Comparison of ENCODE assay signal across 8 mouse cellular contexts in genomic region chr1:87626344-87626743, GRCm38 (mm10). TPM values are rescaled to one million over a fixed set of nuclear protein-coding genes. Genes with fewer than 3 reads are reported as not detected.
A peak's percentile ranks its signal among the peaks of the same experiment; 100 is the strongest.
DNase-seq lines count a peak whose midpoint lies in the region; ATAC-seq and TF ChIP-seq lines count a peak whose summit lies in the region.

No protein-coding gene starts in this region.

- no peaks in the 10 kb centered on the region for H3K4me1 ChIP-seq in midbrain, embryonic 16.5 days (ENCODE audit: control insufficient read depth, insufficient read depth, low read length)

- H3K9ac ChIP-seq in midbrain, embryonic 16.5 days (ENCODE audit: low read depth, low read length), result no peak overlapping the region

- no peak overlapping the region for H3K4me2 ChIP-seq in midbrain, embryonic 16.5 days (ENCODE audit: low read length)

- 67% methylated on average over 2 of the region's 2 CpGs for WGBS in midbrain, embryonic 16.5 days

- no peaks in the 10 kb centered on the region for H3K9me3 ChIP-seq in midbrain, embryonic 16.5 days (replicated peaks; ENCODE audit: control insufficient read depth, low read length, poor library complexity, severe bottlenecking)

- ATAC-seq in midbrain, embryonic 16.5 days, result no peak

- H3K4me3 ChIP-seq in midbrain, embryonic 16.5 days (ENCODE audit: low read depth, low read length), result no peak overlapping the region
- no peak overlapping the region for H3K4me3 ChIP-seq in left cerebral cortex, adult 2 months

- H3K36me3 ChIP-seq in midbrain, embryonic 16.5 days (ENCODE audit: control insufficient read depth, insufficient read depth, low read length), result no peaks in the 10 kb centered on the region

- DNase-seq in CD4-positive helper T cell, adult 2 months (ENCODE audit: low read depth, low spot score), result peak; percentile 96
- peak; percentile 48 to 61 for DNase-seq in adrenal gland, postnatal 36 days
- peak; percentile 27 for DNase-seq in kidney, adult 18-20 months
- peak; percentile 87 for DNase-seq in lung, postnatal 36 days
- peak; percentile 71 to 78 for DNase-seq in thymus, postnatal 10 days (ENCODE audit: low spot score in 2 of 2)
- DNase-seq in testis, postnatal 14 days (ENCODE audit: low spot score), result no peak
- DNase-seq in left cerebral cortex, adult 2 months (ENCODE audit: extremely low spot score in 1 of 2, low spot score in 2 of 2), result no peak

- intact Hi-C loops in left cerebral cortex, adult 2 months (cut with DNase I), result no loop called here

- no peak for TF ChIP-seq CTCF in left cerebral cortex, adult 2 months (IDR thresholded peaks at IDR 0.05)

- H3K27me3 ChIP-seq in midbrain, embryonic 16.5 days (ENCODE audit: control insufficient read depth, insufficient read depth, low read depth, low read length), result no peaks in the 10 kb centered on the region

- no peak overlapping the region for H3K27ac ChIP-seq in midbrain, embryonic 16.5 days (ENCODE audit: low read length)
- H3K27ac ChIP-seq in left cerebral cortex, adult 2 months, result no peak overlapping the region

RNA-seq across cellular contexts. Expression of gene Inpp5d, which starts 6.2 kb away (rescaled TPM):
- 10 to 100 TPM; 16.9 to 22.2 TPM for total RNA-seq in adrenal gland, postnatal 36 days (2021)
- 3.3 and 5.6 TPM in 2 replicates for polyA plus RNA-seq in midbrain, embryonic 16.5 days (2015; fragmentation: Nextera tagmentation; extraction: Ambion mirVana)
- total RNA-seq in left cerebral cortex, adult 2 months (2021), result 10 to 100 TPM; 16.7 to 20.1 TPM

RNA-seq across cellular contexts. Expression of gene Ngef, which starts 52.7 kb away (rescaled TPM):
- total RNA-seq in adrenal gland, postnatal 36 days (2021), result 1 to 10 TPM in 1 of 2 experiments, under 1 TPM in 1; 0.23 to 1.1 TPM
- 23.1 and 31.8 TPM in 2 replicates for polyA plus RNA-seq in midbrain, embryonic 16.5 days (2015; fragmentation: Nextera tagmentation; extraction: Ambion mirVana)
- 100 to 1,000 TPM; 347 to 364 TPM for total RNA-seq in left cerebral cortex, adult 2 months (2021)

Comparison
In these comparisons a context has a peak if more than half of its experiments do, and no peak if none do; other contexts are left out.
1. DNase-seq: peak in CD4-positive helper T cell, adult 2 months (single experiment), adrenal gland, postnatal 36 days (2 of 2), kidney, adult 18-20 months (single experiment), lung, postnatal 36 days (single experiment) and thymus, postnatal 10 days (2 of 2); none in testis, postnatal 14 days (single experiment) and left cerebral cortex, adult 2 months (0 of 2).
2. RNA of gene Ngef, which starts 52.7 kb away (total RNA-seq): 347 to 364 TPM in left cerebral cortex, adult 2 months; 0.23 to 1.1 TPM in adrenal gland, postnatal 36 days; every median in the first group is over 100 times any median in the second.